Mouse (Mus musculus): ENCODE measurements at regions not wholly inside any gene's neighbourhood (a gene's known extent, or its start where the extent isn't known, plus 50 kb on each side); places are given as distances from the start of the nearest gene placed in this dataset.
A peak's percentile ranks its signal among the peaks of the same experiment; 100 is the strongest.

DNA sequence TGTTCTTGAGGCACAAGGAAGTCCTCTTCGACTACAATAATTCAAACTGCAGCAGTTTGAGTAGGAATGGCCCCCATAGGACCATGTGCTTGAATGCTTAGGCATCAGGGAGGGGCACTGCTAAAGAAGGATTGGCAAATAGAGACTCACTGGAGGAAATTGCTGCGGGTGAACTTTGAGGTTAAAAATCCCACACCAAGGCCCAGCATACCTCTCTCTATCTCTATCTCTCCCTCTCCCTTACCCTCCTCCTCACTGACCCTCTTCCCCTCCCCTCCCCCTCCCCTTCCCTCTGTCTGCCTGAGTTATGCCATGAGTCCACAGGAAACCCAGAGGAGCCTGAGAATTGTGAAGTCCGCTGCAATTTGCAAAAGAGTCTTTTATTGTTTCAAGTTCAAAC, 180.8 kb upstream of the Ipo5 start:
- Histone ChIP-seq H3K4me2 (ENCODE audit: low read length) (no peak overlapping the region), H3K4me1 (ENCODE audit: control insufficient read depth in 2 of 2, insufficient read depth in 2 of 2, low read length in 2 of 2) (no peaks in the 10 kb centered on the region; a peak in 2 of 4 replicates), H3K27ac (replicated peaks in 1 of 2; ENCODE audit: control insufficient read depth in 1 of 2, insufficient read depth in 1 of 2, low read depth in 2 of 2, low read length in 2 of 2) (no peak overlapping the region), H3K9me3 (ENCODE audit: control insufficient read depth, low read length) (no peaks in the 10 kb centered on the region), H3K4me3 (ENCODE audit: control insufficient read depth in 1 of 2, insufficient read depth in 1 of 2, low read depth in 1 of 2, low read length in 2 of 2) (no peak overlapping the region), H3K36me3 (ENCODE audit: control insufficient read depth, insufficient read depth, low read length) (no peaks in the 10 kb centered on the region), H3K9ac (ENCODE audit: low read length) (no peak overlapping the region), H3K27me3 (ENCODE audit: control insufficient read depth, insufficient read depth, low read length) (no peaks in the 10 kb centered on the region)
- no peak for ATAC-seq (ENCODE audit: insufficient number of reproducible peaks, insufficient read depth, low FRiP score, low read depth)
- 38% methylated on average over 3 of the region's 3 CpGs for WGBS

GRCm38 (mm10) chr14:120731679-120732281, 179.2 kb upstream of the Ipo5 start:
- Histone ChIP-seq H3K9me3 (ENCODE audit: control insufficient read depth, low read length) (no peaks in the 10 kb centered on the region), H3K27ac (replicated peaks in 1 of 2; ENCODE audit: control insufficient read depth in 1 of 2, insufficient read depth in 1 of 2, low read depth in 2 of 2, low read length in 2 of 2) (no peak overlapping the region), H3K36me3 (ENCODE audit: control insufficient read depth, insufficient read depth, low read length) (no peaks in the 10 kb centered on the region), H3K4me2 (ENCODE audit: low read length) (no peak overlapping the region), H3K27me3 (ENCODE audit: control insufficient read depth, insufficient read depth, low read length) (no peaks in the 10 kb centered on the region), H3K9ac (ENCODE audit: low read length) (no peak overlapping the region), H3K4me3 (ENCODE audit: control insufficient read depth in 1 of 2, insufficient read depth in 1 of 2, low read depth in 1 of 2, low read length in 2 of 2) (no peak overlapping the region), H3K4me1 (ENCODE audit: control insufficient read depth in 2 of 2, insufficient read depth in 2 of 2, low read length in 2 of 2) (no peaks in the 10 kb centered on the region; a peak in 2 of 4 replicates)
- ATAC-seq (ENCODE audit: insufficient number of reproducible peaks, insufficient read depth, low FRiP score, low read depth), result no peak
- WGBS, result 55% methylated on average over 7 of the region's 7 CpGs

DNA sequence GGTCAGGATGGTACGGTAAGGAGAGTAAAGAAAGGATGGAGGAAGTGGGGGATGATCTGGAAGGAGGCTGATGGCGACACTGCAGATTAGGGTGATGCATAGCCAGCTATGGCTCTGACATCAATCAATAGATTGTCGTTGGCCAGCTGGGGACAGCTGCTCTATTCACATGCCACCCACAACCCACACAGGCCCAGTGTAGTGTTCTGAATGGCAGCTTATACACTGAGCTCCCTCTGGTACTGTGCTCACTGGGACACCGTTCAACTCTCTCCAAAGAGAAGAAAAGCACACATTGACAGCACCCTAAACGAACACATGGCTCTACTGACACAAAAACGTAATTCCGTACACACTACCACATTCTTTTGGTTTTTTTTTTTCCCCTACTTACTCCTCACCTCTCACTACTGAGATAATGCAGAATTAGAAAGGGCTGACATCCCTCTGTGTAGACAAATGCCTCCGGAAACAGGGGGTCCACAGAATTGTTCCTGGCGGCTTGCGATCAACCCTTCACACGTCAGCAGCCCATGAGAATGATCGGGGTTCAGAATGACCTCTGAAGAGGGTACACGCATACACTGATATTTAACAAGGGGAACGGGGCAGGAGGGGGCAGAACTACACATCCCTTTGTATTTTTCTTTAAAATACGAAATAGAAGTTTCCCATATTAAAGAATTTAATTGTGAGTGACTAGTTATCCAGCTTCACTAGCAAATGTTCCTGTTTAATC, 178.5 kb upstream of the Ipo5 start:
- Histone ChIP-seq H3K9ac (ENCODE audit: low read length) (no peak overlapping the region), H3K4me3 (ENCODE audit: control insufficient read depth in 1 of 2, insufficient read depth in 1 of 2, low read depth in 1 of 2, low read length in 2 of 2) (no peak overlapping the region), H3K4me1 (ENCODE audit: control insufficient read depth in 2 of 2, insufficient read depth in 2 of 2, low read length in 2 of 2) (no peaks in the 10 kb centered on the region; a peak in 2 of 4 replicates), H3K27ac (replicated peaks in 1 of 2; ENCODE audit: control insufficient read depth in 1 of 2, insufficient read depth in 1 of 2, low read depth in 2 of 2, low read length in 2 of 2) (no peak overlapping the region), H3K27me3 (ENCODE audit: control insufficient read depth, insufficient read depth, low read length) (no peaks in the 10 kb centered on the region), H3K9me3 (ENCODE audit: control insufficient read depth, low read length) (no peaks in the 10 kb centered on the region), H3K4me2 (ENCODE audit: low read length) (no peak overlapping the region), H3K36me3 (ENCODE audit: control insufficient read depth, insufficient read depth, low read length) (no peaks in the 10 kb centered on the region)
- ATAC-seq (ENCODE audit: insufficient number of reproducible peaks, insufficient read depth, low FRiP score, low read depth), result no peak
- WGBS, result 66% methylated on average over 15 of the region's 15 CpGs

DNA sequence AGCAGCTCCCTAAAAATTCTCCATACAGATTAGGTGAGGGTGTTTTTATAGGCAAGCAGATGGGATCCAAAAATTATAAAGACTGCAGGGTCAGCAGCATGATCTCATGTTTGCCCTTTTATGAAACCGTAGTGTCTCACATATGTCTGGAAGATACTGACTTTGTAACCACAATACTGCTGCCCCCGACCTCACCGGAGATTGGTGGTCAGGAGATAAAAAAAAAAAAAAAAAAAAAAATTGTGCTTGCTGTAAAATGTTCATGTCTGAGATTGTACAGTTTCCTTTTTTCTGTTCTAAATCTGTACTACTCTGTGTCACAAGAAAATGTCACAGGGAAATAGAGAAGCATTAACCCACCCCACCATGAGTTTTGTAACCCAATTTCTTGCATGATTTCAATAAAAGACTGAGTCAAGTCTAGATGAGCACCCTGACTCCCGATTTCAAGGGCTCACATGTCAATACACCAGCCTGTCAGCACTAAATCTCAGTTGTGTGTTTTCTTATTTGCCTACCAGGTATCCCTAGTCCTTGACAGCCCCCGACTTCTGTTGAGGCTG, 169.5 kb upstream of the Ipo5 start:
- Histone ChIP-seq H3K27ac (replicated peaks in 1 of 2; ENCODE audit: control insufficient read depth in 1 of 2, insufficient read depth in 1 of 2, low read depth in 2 of 2, low read length in 2 of 2) (no peak overlapping the region), H3K4me2 (ENCODE audit: low read length) (no peak overlapping the region), H3K36me3 (ENCODE audit: control insufficient read depth, insufficient read depth, low read length) (no peaks in the 10 kb centered on the region), H3K4me3 (ENCODE audit: control insufficient read depth in 1 of 2, insufficient read depth in 1 of 2, low read depth in 1 of 2, low read length in 2 of 2) (no peak overlapping the region), H3K4me1 (ENCODE audit: control insufficient read depth in 2 of 2, insufficient read depth in 2 of 2, low read length in 2 of 2) (no peaks in the 10 kb centered on the region), H3K9me3 (ENCODE audit: control insufficient read depth, low read length) (no peaks in the 10 kb centered on the region), H3K27me3 (ENCODE audit: control insufficient read depth, insufficient read depth, low read length) (no peaks in the 10 kb centered on the region), H3K9ac (ENCODE audit: low read length) (no peak overlapping the region)
- WGBS, result 77% methylated on average over 5 of the region's 5 CpGs
- no peak for ATAC-seq (ENCODE audit: insufficient number of reproducible peaks, insufficient read depth, low FRiP score, low read depth)

DNA sequence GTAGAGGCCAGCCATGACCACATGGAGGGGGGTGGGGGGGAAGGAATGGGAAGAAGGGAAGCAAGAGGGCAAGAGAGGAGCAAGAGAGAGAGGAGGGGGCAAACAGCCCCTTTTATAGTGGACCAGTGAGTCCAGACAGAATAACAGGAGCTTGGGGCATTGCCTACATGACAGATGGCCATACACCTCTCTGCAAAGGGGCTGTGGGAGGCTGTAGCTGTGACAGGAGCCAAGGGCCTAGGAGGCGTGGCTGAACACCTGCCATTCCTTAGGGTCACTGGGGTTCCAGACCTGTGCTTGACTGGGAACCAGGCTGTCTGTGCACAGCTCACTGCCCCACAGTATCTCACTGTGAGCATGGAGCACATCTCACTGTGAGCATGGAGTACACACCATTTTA, 157.0 kb upstream of the Ipo5 start:
- no peak overlapping the region for H3K9ac ChIP-seq (ENCODE audit: low read length)
- no peak overlapping the region for H3K4me2 ChIP-seq (ENCODE audit: low read length)
- peaks cover 0 to 5% of the 10 kb centered on the region in 2 experiments; a peak in 1 of 4 replicates for H3K4me1 ChIP-seq (ENCODE audit: control insufficient read depth in 2 of 2, insufficient read depth in 2 of 2, low read length in 2 of 2)
- no peaks in the 10 kb centered on the region for H3K27me3 ChIP-seq (ENCODE audit: control insufficient read depth, insufficient read depth, low read length)
- H3K36me3 ChIP-seq (ENCODE audit: control insufficient read depth, insufficient read depth, low read length), result no peaks in the 10 kb centered on the region
- H3K27ac ChIP-seq (replicated peaks in 1 of 2; ENCODE audit: control insufficient read depth in 1 of 2, insufficient read depth in 1 of 2, low read depth in 2 of 2, low read length in 2 of 2), result no peak overlapping the region
- no peaks in the 10 kb centered on the region; the same call in 1 of the 2 replicates for H3K9me3 ChIP-seq (ENCODE audit: control insufficient read depth, low read length)
- WGBS, result 83% methylated on average over 1 of the region's 1 CpGs
- ATAC-seq (ENCODE audit: insufficient number of reproducible peaks, insufficient read depth, low FRiP score, low read depth), result no peak
- H3K4me3 ChIP-seq (ENCODE audit: control insufficient read depth in 1 of 2, insufficient read depth in 1 of 2, low read depth in 1 of 2, low read length in 2 of 2), result no peak overlapping the region

- H3K9ac ChIP-seq (ENCODE audit: low read length), result no peak overlapping the region
- H3K27me3 ChIP-seq (ENCODE audit: control insufficient read depth, insufficient read depth, low read length), result no peaks in the 10 kb centered on the region
- peaks cover 0 to 5% of the 10 kb centered on the region in 2 experiments; a peak in 1 of 4 replicates for H3K4me1 ChIP-seq (ENCODE audit: control insufficient read depth in 2 of 2, insufficient read depth in 2 of 2, low read length in 2 of 2)
- ATAC-seq (ENCODE audit: insufficient number of reproducible peaks, insufficient read depth, low FRiP score, low read depth), result no peak
- H3K27ac ChIP-seq (replicated peaks in 1 of 2; ENCODE audit: control insufficient read depth in 1 of 2, insufficient read depth in 1 of 2, low read depth in 2 of 2, low read length in 2 of 2), result peak overlapping the region in 1 of 2 experiments; percentile 58; a peak in 1 of 4 replicates
- no peaks in the 10 kb centered on the region; the same call in 1 of the 2 replicates for H3K9me3 ChIP-seq (ENCODE audit: control insufficient read depth, low read length)
- no peak overlapping the region for H3K4me3 ChIP-seq (ENCODE audit: control insufficient read depth in 1 of 2, insufficient read depth in 1 of 2, low read depth in 1 of 2, low read length in 2 of 2)
- peak overlapping the region; percentile 28; the same call in 1 of the 2 replicates for H3K4me2 ChIP-seq (ENCODE audit: low read length)
- WGBS, result 55% methylated on average over 10 of the region's 10 CpGs
- H3K36me3 ChIP-seq (ENCODE audit: control insufficient read depth, insufficient read depth, low read length), result no peaks in the 10 kb centered on the region
These were observed 155.6 kb upstream of the Ipo5 start for GRCm38 (mm10) chr14:120755389-120755788.

GRCm38 (mm10) chr14:120758200-120758830, 152.7 kb upstream of the Ipo5 start:
- H3K4me3 ChIP-seq (ENCODE audit: control insufficient read depth in 1 of 2, insufficient read depth in 1 of 2, low read depth in 1 of 2, low read length in 2 of 2), result no peak overlapping the region
- H3K4me2 ChIP-seq (ENCODE audit: low read length), result no peak overlapping the region
- H3K36me3 ChIP-seq (ENCODE audit: control insufficient read depth, insufficient read depth, low read length), result no peaks in the 10 kb centered on the region
- H3K9me3 ChIP-seq (ENCODE audit: control insufficient read depth, low read length), result no peaks in the 10 kb centered on the region
- H3K27me3 ChIP-seq (ENCODE audit: control insufficient read depth, insufficient read depth, low read length), result no peaks in the 10 kb centered on the region
- 84% methylated on average over 14 of the region's 14 CpGs for WGBS
- no peak overlapping the region for H3K9ac ChIP-seq (ENCODE audit: low read length)
- no peak overlapping the region for H3K27ac ChIP-seq (replicated peaks in 1 of 2; ENCODE audit: control insufficient read depth in 1 of 2, insufficient read depth in 1 of 2, low read depth in 2 of 2, low read length in 2 of 2)
- peaks cover 0 to 5% of the 10 kb centered on the region in 2 experiments; a peak in 1 of 4 replicates for H3K4me1 ChIP-seq (ENCODE audit: control insufficient read depth in 2 of 2, insufficient read depth in 2 of 2, low read length in 2 of 2)
- no peak for ATAC-seq (ENCODE audit: insufficient number of reproducible peaks, insufficient read depth, low FRiP score, low read depth)
